Mouse (Mus musculus): ENCODE measurements at regions not wholly inside any gene's neighbourhood (a gene's known extent, or its start where the extent isn't known, plus 50 kb on each side); places are given as distances from the start of the nearest gene placed in this dataset.
"Not testable (repeated sequence)": the region's sequence is repeated elsewhere in the genome, so short reads cannot be mapped to it uniquely, and the experiment has no call there.

- no peak for DNase-seq (ENCODE audit: low spot score in 2 of 2)
Observed at GRCm38 (mm10) chr17:60966401-60966800, 1914.7 kb downstream of the Efna5 start.

- DNase-seq (ENCODE audit: low spot score in 2 of 2): no peak
Observed at GRCm38 (mm10) chr17:60965660-60966059, 1915.5 kb downstream of the Efna5 start.

GRCm38 (mm10) chr17:60951464-60951863, 1929.7 kb downstream of the Efna5 start:
- DNase-seq (ENCODE audit: low spot score in 2 of 2): no peak

- no peak for DNase-seq (ENCODE audit: low spot score in 2 of 2)
Observed at GRCm38 (mm10) chr17:60937754-60938508, 1924.8 kb upstream of the Nudt12 start.

- no peak for DNase-seq (ENCODE audit: low spot score in 2 of 2)
Observed at GRCm38 (mm10) chr17:60934223-60934622, 1921.1 kb upstream of the Nudt12 start.

- DNase-seq (ENCODE audit: low spot score in 2 of 2): peak; percentile 1 to 7
Observed at GRCm38 (mm10) chr17:60925822-60926383, 1912.7 kb upstream of the Nudt12 start.

- DNase-seq (ENCODE audit: low spot score in 2 of 2): not testable (repeated sequence)
Observed at GRCm38 (mm10) chr17:60882721-60883120, 1869.5 kb upstream of the Nudt12 start.

GRCm38 (mm10) chr17:60857445-60857844, 1844.3 kb upstream of the Nudt12 start:
- no peak for DNase-seq (ENCODE audit: low spot score in 2 of 2)

GRCm38 (mm10) chr17:60854659-60855058, 1841.5 kb upstream of the Nudt12 start:
- DNase-seq (ENCODE audit: low spot score in 2 of 2): no peak

- DNase-seq (ENCODE audit: low spot score in 2 of 2): not testable (repeated sequence)
Observed at GRCm38 (mm10) chr17:60838794-60839193, 1825.6 kb upstream of the Nudt12 start.

GRCm38 (mm10) chr17:60832531-60832930, 1819.4 kb upstream of the Nudt12 start:
- DNase-seq (ENCODE audit: low spot score in 2 of 2): no peak

GRCm38 (mm10) chr17:60830498-60830897, 1817.3 kb upstream of the Nudt12 start:
- no peak for DNase-seq (ENCODE audit: low spot score in 2 of 2)

GRCm38 (mm10) chr17:60804715-60805449, 1791.7 kb upstream of the Nudt12 start:
- DNase-seq (ENCODE audit: low spot score in 2 of 2): no peak

- no peak for DNase-seq (ENCODE audit: low spot score in 2 of 2)
Observed at GRCm38 (mm10) chr17:60762270-60762669, 1749.1 kb upstream of the Nudt12 start.

GRCm38 (mm10) chr17:60761100-60761499, 1747.9 kb upstream of the Nudt12 start:
- DNase-seq (ENCODE audit: low spot score in 2 of 2): no peak

- no peak for DNase-seq (ENCODE audit: low spot score in 2 of 2)
Observed at GRCm38 (mm10) chr17:60742856-60743255, 1729.7 kb upstream of the Nudt12 start.

- no peak for DNase-seq (ENCODE audit: low spot score in 2 of 2)
Observed at GRCm38 (mm10) chr17:60738211-60738610, 1725.0 kb upstream of the Nudt12 start.

GRCm38 (mm10) chr17:60720138-60720537, 1707.0 kb upstream of the Nudt12 start:
- DNase-seq (ENCODE audit: low spot score in 2 of 2): no peak

- DNase-seq (ENCODE audit: low spot score in 2 of 2): no peak
Observed at GRCm38 (mm10) chr17:60717931-60718621, 1704.9 kb upstream of the Nudt12 start.

- no peak for DNase-seq (ENCODE audit: low spot score in 2 of 2)
Observed at GRCm38 (mm10) chr17:60717494-60717893, 1704.3 kb upstream of the Nudt12 start.

Data from left cerebral cortex, adult 8-10 months (tissue).